Mouse (Mus musculus) fibroblast of lung, adult 2 months (primary cell): ENCODE data around the gene Bri3bp.
A peak's percentile ranks its signal among the peaks of the same experiment; 100 is the strongest.
"Not testable (repeated sequence)": the region's sequence is repeated elsewhere in the genome, so short reads cannot be mapped to it uniquely, and the experiment has no call there.

ENCODE experiments used
- DNase-seq: peaks from one replicate; pipeline ENCODE4 v3.0.0-alpha.2; 2011; ENCODE audit warnings: low read depth

The Bri3bp gene

DNA sequence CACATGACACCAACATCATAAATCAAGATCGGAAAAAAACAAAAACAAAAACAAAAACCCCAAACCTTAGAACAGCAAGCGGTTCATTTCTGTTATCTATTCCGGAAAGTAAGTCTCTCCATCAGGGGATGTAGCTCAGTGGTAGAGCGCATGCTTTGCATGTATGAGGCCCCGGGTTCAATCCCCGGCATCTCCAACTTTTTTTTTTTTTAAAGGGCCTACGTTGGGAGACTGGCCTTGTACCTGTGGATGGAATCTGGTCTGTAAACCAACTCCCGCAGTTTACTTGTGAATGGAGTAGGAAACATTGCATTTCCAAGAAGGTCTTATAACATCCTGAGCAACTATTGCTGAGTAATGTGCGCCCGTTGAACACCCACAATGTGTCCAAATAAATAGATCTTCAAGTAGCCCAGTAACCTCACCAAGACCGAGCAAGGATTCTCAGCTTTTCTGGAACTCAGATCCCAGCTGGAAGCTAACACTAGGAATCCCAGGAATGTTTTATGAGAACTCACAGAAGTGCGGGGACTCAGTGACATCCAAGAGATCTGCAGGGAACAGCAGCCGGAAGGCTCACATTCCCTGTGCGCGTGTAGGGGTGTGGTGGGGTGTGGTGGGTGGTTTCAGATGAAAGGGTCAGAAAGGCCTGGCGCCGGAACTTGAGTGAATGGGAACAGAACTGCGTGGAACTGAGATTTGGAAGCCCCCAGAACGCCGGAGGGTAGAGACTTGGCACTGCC is 31.8 kb upstream of the Bri3bp start:
- no peak for DNase-seq

DNA sequence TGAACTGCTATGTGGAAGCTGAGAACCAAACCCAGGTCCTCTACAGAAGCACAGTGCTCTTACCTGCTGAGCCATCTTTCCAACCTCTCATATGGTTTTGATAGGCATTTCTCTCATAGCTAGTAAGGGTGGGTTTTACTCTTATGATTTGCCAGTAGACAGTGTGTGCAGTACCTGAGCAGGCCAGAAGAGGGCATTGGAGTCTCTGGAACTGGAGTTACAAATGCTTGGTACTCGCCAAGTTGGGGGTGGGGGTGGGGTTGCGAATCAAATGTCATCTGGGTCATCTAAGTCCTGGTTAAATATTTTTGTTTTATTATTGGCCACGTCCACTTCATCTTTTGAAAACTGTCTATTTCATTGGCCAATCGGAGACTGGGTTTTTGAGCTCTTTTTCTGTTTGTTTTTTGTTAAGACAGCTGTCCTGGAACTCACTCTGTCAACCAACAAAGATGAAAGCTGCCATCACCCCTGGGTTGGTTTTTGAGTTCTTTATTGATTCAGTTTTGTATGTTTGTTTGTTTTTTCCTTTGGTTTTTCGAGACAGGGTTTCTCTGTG is 29.3 kb upstream of the Bri3bp start:
- DNase-seq, result no peak

DNA sequence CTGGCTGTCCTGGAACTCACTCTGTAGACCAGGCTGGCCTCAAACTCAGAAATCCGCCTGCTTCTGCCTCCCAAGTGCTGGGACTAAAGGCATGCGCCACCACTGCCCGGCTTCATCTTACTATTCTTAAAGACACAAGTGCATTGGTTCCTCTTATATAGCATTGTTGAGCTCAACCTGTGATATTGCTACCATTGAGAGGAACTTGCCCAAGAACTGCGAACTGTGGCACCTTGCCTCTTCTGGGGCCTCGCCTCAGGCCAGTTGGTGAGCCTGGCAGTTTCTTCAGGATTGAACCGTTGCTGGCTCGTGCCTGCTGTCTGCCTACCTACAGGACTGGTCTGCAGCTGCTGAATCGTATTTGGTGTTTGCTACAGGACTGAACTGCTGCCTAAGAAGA is 28.8 kb upstream of the Bri3bp start:
- DNase-seq, result not testable (repeated sequence)

DNA sequence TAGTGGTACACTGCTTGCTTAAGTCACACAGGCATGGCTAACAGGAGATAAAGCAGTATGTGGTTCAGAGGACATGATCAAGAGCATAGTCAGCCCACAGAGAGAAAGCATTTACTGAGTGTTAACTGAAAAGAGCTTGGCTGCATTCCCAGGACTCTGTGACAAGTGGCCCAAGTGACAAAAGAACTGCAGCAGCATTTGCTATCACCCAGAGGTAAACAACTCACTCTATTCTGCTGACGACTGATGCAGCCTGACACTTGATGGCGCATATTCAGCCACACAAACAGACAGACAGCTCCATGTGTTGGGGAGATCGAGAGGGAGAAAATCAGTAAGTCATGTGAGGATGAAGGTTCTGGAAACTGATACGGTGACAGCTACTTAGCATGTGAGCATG is 27.6 kb upstream of the Bri3bp start:
- DNase-seq, result no peak

DNA sequence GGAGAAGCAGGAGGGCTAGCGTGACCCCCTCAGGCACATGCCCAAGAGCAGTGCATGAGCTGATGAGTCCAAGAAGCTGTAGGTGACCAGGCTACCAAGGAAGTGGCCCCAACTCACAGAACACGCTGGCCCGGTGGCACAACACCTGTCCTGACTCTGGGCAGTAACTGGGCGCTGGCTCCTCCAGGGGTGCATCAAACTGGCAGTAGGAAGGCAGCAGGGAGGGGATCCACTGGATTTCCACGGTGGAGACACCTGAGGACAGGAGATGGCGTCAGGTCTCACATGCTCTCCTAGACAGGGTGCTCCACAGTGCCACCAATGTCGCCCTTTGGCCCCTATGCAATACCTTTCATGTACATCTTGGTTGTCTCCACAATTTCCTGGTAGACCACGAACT is 25.2 kb upstream of the Bri3bp start:
- no peak for DNase-seq

DNA sequence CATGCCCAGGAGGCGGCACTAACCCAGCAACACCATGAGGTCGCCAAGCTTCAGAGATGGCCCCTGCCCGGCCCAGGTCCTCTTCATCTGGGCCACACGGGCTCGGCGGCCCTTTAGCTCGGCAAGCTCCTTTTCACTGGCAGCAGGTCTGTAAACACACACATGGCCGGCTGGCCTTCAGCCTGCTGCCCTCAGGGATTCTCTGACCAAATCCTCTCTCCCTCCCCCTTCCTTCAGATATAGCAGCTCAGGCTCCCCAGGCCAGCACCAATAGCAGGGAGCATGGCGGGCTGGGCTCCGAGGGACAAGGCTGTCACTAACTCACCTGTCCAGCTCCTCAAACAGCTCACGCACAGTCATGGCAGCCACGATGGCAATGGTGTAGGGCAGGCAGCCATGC is 22.7 kb upstream of the Bri3bp start:
- no peak for DNase-seq

DNA sequence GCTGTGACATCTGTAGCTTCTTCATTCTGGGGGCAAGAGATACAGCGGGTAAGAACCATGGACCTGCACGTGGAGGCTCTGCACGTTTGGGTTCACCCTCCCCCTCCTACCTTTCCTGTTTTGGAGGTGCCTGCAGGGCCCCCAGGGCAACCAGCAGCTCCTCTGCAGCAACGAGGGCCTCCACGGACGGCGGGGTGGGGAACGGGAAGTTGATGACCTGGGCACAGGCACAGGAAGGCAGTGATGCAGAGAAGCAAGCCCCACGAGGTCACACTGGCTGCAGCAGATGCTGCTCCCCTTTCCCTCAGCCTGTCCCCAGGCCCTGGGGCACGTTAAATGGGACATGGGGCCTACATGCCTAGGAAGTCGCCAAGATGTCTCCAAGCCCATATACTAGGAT is 22.2 kb upstream of the Bri3bp start:
- no peak for DNase-seq

DNA sequence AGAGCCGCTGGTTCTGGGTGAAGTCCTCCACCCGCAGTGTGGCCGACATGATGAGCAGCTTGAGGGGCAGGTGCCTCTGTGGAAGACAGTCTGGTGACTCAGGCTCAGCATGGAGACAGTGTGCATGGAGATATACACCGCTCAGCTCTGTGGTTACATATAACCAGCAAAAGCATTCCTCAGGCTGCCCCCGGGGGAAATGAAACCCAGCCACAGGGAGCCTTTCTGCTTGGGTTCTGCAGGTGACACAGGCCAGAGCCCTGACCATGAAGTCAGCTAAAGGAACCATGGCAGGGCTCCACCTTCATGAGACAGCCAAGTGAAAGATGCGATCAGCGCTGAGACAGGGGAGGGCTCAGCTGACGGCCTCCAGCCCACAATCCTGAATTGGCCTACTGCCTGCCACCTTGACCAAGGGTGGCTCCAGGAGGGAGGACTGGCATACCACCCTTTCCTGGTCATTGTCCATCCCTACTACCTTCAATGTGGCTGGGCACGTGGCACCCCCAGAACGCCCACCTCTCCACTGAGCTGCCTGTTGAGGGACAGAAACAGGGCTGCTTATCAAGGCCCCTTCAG is 15.6 kb upstream of the Bri3bp start:
- no peak for DNase-seq

DNA sequence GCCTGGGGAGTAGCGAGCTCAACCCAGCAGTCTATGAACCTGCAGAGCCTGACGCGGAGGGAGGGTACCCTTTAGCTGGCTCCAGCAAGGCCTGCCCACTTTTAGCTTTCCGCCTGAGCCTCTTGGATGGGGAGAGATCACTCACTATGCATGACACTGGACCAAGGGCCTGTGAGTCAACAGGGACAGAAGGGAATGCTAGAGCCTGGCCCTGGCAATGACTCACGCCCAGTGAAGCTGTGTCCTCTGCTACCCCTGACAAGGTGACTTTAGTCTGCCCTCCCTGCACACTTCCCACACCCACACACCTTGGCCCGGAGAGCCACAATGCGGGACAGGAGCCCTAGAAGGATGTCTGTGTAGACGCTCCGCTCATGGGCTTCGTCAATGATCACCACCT is 15.0 kb upstream of the Bri3bp start:
- no peak for DNase-seq

DNA sequence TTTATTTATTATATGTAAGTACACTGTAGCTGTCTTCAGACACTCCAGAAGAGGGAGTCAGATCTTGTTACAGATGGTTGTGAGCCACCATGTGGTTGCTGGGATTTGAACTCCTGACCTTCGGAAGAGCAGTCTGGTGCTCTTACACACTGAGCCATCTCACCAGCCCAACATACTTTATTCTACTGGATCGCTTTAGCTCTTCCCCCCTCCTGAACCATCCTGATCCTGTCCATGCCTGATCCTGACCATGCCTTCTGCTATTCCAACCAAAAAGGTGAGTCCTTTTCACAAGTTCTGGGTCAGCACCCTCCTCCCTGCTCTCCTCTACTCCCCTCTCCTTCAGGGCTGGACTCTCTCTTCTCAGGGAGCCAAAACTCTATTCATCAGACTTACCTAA is 9.0 kb upstream of the Bri3bp start:
- not testable (repeated sequence) for DNase-seq

DNA sequence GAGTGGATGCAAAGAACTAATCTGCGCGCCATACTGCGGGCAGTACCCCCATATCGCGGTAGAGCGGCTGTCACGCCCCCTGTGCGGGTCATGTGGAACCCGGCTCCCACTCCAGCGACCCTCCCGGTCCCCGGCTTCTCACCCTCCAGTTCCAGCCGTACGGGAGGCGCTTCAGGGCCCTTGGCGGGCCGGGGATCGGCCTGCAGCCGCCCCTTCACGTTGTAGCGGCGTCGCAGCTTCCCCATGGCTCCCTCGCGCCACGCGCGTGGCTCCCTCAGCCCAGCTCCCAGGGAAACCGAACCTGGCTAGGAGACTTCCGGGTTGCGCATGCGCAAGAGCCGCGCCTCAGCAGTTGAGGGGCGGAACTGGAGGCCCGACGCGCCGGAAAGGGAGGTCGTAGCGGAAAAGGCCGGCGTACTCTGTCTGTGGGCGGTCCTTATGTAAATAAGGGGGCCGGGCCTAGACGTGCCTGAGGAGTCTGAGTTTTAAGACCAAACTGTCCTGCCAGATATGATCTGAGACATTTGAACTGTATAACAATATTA is 7.5 kb upstream of the Bri3bp start, which contains the start of gene Dhx37:
Gene Dhx37, minus strand, starts transcription at position 329 of the 545 bp plus-strand sequence.
- peak; percentile 77 for DNase-seq

DNA sequence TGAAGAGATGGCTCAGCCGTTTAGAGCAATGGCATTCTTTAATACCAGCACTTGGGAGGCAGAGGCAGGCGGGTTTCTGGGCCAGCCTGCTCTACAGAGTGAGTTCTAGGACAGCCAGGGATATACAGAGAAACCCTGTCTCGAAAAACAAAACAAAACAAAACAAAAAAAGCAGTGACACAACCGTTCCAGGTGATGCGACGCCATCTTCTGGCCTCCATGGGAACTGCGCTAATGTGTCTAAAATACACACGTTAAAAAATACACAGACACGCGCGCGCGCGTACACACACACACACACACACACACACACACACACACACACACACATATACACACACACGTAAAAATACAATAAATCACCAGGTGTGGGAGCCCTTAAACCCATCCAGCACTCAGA is 7.0 kb upstream of the Bri3bp start:
- DNase-seq, result not testable (repeated sequence)

DNA sequence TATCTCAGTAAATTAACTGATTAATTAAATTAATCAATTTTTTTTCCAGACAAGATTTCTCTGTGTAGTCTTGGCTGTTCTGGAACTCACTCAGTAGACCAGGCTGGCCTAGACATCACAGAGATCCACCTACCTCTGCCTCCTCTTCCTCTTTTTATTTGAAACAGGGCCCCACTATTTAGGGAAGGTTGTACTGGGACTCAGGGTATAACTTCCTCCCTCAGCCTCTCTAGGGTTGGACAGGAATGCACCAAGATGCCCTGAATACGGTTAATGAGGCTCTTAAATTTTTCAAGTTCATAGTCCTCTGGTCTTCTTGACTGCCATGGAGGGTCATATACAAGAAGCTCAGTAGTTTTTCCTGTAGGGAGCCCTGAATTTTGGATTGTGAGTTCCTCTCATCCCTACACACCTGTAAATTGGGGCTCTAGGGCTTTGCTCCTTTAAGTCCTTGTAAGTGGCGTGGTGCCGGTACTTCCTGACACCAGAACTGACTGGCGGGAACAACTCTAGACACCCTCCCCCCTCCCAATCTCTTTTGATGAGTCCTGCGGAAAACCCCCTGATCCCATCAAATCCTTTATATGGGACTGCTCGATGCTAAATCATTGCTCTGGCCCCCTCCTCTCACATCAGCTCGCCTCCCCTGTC is 660 bp upstream of the Bri3bp start:
- no peak for DNase-seq

DNA sequence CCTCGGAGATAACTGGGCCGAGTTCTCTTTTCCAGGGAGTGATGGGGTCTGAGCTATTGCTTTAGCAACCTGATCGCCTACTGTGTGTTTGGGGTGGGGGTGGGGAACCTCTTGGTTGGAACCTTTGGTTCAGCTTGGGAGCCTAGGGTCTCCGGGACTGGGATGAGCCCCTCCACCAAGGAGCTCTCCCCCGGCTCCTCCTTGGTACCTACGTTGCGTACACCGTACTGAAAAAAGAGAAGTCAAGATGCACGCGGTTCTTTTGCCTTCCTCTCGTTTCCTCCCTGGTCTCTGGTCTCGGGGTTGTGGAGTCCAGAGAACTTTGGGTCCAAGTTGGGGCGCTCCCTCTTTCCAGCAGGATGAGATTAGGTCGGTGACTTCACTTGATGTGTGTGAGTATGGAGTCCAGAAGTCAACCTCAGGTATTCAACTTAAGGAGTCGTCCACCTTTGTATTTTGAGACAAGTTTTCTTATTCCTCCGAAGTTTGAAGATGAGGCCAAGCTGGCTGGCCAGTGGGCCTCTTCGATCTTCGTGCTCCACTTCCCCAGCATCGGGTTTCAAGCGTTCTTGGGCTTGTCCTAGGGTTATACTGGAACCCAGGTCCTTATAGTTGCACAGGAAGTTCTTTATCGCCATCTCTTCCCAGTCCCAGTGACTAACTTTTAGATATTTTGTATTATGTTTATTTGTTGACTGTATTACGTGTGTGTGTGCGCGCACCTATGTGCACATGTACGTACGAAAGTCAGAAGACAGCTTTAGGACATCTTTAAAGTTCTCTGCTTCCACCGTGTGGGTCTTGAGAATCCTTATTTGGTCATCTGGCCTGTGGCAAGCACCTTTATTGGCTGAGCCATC is 998 bp downstream of the Bri3bp start:
- DNase-seq, result no peak

DNA sequence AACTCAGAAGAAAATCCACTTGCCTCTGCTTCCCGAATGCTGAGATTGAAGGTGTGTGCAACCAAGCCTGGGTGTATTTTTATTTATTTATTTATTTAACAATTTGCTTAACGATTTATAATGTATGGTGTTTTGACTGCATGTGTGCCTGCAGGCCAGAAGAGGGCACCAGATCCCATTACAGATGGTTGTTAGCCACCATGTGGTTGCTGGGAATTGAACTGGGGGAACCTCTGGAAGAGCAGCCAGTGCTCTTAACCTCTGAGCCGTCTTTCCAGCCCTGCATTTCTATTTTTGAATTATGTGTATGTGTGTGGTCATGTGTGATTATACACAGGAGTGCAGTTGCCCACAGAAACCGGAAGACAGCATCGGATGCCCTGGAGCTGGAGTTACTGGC is 2.0 kb downstream of the Bri3bp start:
- DNase-seq, result no peak

DNA sequence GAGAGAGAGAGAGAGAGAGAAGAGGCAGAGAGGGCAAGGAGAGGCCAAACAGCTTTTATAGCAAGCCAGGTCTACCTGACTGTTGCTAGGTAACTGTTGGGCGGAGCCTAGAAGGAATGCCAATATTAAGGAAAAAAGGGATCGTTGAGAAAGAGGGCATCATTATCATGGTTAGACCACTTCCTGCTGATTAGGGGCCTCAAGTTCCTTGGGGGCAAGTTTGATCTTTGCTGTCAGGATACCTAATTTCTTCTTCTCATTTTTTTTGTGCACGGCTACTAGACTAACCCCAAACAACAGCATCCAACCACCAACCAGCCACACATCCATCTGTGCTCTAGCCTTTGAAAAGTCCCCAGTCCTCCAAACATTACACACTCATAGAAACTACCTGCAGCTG is 2.5 kb downstream of the Bri3bp start:
- no peak for DNase-seq

DNA sequence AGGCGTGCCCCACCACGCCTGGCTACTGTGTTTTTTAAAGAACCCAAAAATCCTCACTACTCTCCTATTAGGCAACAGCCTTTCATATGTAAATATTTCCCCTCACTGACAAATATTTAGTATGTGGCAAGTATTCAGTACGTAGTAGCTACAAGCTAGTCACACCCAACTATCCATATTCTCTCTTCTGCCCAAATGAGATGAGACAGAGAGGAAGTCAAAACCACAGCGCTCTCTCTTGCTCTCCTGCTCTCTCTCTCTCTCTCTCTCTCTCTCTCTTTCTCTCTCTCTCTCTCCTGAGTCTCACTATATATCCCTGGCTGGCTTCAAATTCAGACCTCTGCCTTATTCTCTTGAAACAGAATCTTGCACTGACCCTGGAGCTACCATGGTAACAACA is 3.2 kb downstream of the Bri3bp start:
- DNase-seq, result no peak

DNA sequence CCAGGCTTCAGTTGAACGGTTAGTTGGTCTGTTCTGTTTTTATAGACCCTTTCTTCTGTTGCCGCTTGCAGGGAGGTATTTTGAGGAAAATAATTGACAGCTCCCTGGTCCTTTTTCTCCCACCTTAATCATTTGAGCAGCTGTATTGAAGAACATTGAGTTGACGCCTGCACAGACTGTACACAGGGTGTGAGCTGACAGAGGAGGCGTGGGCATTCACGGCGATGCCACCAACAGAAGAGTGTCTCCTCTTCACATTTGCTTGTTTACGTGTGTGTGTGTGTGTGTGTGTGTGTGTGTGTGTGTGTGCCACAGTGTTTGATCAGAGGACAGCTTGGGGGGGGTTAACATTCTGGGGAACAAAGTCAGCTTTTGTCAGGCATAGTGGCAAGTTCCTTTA is 5.0 kb downstream of the Bri3bp start:
- DNase-seq, result no peak

DNA sequence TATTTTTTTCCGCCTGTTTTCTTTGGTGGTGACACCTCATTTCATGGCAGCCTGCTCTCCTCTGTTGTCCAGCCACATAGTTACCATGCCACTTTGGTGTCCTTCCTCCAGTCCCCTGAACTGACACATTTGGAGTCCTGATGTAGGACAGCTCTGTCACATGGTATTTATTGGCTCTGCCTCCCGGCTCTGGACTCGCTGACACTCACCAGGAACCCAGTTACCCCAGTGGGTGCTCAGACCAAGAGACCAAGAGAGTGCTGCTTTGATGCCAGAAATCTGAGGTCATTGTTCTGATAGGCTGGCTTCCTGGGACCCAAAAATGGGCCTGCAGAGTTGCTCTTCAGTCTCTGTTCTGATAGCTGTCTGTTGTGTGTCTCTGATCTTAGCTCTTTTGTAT is 6.7 kb downstream of the Bri3bp start:
- no peak for DNase-seq

DNA sequence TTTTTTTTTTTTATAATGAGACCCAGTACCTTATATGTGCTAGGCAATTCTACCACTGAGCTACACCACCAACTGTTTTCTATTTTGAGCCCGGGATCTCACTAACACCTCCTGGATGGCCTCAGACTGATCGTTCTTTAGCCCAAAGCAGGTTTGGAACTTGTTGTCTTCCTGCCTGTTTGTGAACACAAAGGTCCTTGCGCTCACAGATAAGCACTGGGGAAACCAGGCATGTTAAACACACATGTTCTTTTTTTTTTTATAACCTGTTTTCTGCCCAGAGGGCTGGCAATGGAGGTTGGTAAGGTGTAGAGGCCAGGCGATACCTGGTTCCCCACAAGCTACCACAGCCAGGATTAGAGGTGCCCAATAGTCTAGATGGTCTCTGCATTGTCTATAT is 7.3 kb downstream of the Bri3bp start:
- DNase-seq, result no peak

DNA sequence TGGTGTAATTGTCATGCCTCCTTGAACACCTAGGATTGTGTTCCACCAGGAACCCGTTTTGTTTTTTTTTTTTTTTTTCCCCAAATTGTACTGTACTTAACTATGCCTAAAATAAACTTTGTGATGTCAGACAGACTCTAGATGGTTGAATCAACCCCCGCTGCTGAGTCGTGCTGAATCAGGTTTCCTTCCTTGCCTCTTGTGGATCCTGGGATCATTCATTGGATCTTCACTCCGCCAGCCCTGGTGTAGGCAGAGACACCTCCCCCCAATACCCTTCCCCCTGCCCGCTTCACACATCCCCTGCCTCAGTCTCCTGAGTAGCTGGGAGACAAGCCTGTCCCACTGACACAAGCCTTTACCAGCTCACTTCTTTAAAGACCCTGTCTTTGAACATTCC is 7.9 kb downstream of the Bri3bp start:
- no peak for DNase-seq

DNA sequence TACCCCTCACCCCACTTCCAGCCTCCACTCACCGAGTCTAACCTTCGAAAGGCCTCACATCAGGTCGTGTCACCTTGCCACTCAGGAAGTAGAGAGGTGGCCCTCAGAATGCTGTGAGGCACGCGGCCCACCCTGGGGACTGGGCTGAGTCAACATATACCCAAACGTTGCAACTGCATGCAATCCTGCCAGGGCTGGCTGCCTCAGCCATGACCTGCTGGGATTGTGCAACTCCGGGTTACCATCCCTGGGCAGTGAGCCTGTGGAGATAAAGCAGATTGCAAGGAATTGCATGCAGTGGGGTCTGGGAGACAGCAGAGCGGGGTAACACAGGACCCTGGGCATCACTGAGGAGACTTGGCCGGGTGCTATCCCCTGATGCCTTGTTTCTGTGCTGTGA is 11.2 kb downstream of the Bri3bp start:
- DNase-seq, result no peak
